Mouse (Mus musculus) monocyte, adult 2 months (primary cell): ENCODE data around the gene Vpreb3.
A peak's percentile ranks its signal among the peaks of the same experiment; 100 is the strongest.

Source experiments
- DNase-seq, 2 experiments: peaks; one replicate each; pipeline ENCODE4 v3.0.0; 2022; ENCODE audit warnings: low spot score in 2 of 2, low read depth in 1 of 2

The Vpreb3 gene

DNA sequence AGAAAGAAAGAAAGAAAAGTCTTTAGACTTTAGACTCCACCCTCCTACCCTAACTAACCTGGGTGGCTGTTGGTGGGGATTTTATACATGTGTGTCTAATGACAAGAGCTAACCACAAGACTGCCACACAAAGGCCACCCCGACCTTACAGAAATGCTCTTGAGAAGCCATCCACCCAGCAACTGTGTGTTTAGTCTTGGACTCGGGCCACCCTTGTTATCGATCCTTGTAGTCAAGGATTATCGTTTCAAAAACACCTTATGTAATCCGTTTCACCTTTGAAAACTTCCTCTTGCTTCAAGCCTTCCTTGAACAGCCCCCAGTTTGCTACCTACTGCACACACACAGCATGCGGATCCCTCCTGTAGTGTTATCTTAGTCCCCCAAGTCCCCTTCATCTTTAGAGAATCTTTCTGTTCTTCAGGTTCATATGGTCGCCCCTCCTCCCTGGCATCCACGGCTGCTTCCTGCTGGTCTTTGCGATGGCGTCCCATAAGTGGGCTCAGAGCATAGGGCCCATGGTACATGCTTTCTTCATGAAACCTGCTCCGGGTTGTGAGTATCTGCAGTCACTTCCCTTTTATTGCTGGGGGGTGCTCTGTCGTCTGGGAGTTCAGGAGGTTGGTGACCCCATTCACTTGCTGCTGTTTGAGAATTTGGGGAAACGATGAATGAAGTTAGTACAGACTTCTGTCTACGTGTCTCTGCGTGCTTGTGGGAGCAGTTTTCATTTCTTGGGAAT is at the start of gene Vpreb3:
Gene Vpreb3 (plus strand): TSS at position 322 of the 742 bp plus-strand sequence.
- DNase-seq: no peak

DNA sequence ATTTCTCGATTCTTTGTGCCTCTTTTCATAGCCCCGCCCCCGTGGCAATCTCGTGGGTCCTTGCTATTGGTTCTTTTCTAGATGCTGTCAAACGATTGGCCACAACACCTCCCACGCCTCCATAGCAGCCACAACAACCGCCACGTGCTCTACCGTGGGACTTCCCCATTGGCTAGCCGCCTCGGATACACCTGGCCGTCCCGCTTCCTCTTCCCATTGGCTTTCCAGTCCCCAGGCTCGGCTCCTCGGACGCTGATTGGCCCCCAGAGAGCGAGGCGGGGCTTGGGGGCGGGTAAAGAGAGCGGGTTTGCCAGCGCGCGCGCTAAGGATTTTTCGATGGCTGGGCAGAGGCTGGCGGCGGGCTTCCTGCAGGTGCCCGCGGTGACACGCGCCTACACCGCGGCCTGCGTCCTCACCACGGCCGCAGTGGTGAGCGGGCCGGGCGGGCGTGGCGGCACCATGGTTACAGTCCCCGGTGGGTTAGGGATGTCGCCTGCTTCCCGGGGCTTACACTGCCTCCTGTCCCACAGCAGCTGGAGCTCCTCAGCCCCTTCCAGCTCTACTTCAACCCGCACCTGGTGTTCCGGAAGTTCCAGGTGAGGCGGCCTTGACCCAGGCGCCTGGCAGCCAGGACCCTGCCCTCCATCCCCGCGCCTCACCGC is 49.6 kb upstream of the Vpreb3 start, which contains the start of gene Derl3:
Gene Derl3 (plus strand): TSS at position 325 of the 662 bp plus-strand sequence.
- peak; percentile 86 to 89 for DNase-seq

DNA sequence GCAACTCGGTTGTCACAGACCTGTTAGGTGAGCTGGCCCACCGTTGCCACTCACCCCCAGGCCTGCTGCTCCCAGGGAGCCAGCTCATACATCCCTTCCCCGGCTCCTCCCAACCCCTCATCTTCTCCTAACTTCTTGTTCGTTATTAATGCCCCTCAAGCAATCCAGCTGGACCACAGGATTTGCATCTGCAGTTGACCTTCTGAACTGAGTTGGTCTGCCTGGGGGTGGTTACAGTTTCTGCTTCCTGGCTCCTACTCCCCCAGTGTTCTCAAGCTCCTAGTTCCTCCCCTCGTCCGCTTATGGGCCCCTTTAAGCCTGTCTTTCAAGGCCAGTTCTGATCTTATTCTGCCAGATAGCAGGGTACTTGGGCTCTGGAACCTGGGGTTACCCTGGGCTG is 48.3 kb upstream of the Vpreb3 start:
- no peak for DNase-seq

DNA sequence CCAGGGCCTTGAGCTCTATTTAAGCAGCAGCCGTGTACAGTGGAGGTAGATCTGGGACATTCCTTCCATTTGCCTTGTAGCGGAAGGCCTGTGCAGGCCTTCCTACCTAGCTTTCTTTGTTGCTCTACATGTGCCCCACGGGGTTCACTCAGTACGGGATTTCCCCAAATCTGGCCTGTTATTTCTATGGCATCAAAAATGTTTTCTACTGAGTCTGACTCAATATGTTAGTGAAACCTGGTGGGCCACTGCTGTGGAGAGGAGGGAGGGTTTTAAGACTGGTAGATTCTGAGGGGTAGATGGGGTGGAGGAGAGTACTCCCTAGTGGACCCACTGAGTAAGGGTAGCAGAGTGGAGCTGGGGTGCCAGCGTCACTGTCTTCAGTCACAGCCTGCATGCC is 47.1 kb upstream of the Vpreb3 start:
- no peak for DNase-seq

DNA sequence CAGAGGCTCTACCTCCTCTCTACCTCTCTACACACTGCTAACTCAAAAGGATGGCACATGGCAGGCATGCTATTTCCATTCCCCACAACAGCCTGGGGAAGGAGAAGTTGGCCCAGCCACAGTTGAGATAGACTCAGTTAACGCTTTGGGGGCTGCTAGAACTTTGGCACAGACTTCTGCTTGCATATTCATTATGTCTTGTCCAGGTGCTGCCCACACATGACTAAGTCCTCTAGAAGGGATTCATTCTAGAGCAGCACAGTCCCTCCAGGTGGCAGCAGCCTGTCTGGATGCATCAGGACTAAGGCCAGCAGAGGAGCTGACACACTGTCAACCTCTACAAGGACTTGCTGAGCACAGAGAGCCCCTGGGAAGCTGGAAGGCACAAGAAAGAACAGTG is 46.6 kb upstream of the Vpreb3 start:
- DNase-seq: no peak

DNA sequence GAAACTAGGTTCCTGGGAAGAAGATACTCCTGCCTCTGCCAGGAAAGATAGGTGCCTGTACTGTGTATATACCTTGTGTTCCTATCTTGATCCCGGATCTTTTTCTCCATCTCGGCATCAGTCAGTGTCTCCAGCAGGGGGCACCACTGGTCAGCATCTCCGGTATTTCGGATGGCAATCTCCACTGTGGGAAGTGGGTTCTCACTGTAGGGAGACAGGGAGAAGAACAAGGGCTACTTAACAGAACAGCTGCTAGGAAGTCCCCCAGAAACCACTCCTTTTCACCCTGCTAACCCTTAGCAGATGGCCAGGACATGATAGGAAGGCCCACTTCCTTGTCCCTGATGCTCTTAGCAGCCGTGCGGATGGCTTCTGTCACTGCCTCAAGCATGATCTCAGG is 45.5 kb upstream of the Vpreb3 start:
- DNase-seq: peak in 1 of 2 experiments; percentile 29

DNA sequence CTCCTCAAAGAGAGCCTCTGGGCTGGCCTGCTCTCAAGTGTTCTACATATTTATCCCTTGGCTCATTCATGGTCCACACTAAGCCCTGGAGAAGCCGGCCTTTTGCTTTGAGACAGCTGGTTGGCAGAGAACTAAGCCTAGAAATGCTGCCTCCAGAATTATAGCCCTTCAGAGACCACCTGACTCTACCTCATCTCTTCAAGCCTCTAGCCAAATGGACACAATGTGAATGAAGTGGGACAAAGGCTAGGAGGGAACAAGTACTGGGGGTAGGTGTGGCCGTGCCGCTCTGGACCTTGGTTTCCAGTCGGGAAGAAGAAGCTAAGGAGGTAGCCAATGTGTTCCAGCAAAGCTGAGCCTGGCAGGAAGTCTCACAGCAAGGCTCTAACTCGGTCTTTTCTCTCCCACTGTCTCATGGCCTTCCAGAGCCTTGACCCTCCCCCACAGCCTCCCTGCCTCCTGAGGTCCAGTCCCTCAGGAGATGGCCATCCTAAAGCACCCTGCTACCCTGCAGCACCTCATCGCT is 44.8 kb upstream of the Vpreb3 start:
- no peak for DNase-seq

DNA sequence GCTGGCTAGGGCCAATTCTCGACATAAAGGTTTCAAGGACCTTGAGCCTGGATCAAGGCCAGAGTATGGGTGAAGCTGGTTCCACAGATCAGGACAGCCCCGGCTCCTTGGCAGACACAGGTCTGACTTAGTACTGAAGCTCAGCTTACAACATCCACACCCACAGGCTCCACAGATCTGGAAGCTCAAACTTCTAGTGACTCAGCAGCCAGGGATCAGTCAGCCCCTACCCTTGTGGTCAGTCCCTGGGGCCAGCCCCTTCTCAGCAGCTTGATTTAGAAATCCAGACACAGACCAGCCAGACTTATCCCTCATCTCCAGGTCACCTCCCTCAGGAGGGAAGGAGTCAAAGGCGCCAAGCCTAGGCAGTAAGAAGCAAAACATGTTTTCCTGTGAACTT is 44.0 kb upstream of the Vpreb3 start:
- no peak for DNase-seq

DNA sequence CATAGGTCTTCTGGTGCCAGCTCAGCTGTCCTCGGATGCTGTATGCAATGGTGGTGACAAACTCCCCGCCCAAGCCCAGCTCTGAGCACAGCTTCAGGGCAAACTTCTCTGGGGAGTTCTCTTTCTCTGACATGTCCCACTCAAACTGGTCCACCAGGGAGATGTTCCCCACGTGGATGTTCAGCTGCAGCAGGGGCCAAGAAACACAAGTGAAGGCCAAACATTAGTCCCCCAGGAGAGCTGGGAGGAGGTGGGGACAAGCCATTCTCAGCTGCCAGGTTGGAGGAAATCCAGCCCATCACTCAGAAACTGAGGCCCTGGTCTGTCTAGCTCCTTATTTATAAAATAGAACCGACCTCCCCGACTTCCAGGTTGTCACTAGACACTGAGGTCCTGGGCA is 38.5 kb upstream of the Vpreb3 start:
- no peak for DNase-seq

DNA sequence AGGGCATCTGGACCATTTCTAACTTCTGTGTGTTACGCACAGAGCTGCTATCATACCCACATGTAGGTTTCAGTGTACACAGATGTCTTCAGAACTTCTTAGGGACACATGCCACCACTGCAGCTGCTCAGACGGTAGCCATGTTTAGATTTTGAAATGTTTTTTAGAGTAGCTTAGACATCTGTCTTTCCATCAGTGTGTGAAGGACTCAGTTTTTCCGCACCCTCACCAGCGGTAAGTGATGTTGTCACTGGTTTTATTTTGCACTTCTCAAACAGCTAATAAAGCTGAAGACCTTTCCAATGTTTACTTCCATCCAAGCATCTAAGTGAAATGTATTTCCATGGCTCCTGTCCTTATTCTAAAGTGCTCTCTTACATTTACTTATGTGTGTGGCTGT is 36.0 kb upstream of the Vpreb3 start:
- DNase-seq: no peak

DNA sequence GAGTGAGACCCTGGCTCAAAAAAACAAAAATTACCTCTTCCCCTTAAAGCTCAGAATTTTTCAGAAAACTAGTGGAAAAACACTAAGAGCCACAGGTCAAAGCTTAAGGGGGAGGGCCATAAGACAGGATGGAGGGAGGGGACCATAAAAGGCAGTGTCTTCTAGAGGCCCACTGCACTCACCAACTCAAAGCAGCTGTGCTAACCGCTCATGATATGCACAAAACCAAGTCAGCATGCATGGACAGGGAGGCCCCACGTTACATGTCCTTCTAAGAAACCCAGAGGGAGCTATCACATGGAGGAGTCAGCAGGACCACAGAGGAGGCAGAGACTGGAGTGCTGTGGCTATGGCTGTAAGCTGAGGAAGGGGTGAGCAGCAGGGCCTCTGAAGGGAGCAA is 32.2 kb upstream of the Vpreb3 start:
- no peak for DNase-seq

DNA sequence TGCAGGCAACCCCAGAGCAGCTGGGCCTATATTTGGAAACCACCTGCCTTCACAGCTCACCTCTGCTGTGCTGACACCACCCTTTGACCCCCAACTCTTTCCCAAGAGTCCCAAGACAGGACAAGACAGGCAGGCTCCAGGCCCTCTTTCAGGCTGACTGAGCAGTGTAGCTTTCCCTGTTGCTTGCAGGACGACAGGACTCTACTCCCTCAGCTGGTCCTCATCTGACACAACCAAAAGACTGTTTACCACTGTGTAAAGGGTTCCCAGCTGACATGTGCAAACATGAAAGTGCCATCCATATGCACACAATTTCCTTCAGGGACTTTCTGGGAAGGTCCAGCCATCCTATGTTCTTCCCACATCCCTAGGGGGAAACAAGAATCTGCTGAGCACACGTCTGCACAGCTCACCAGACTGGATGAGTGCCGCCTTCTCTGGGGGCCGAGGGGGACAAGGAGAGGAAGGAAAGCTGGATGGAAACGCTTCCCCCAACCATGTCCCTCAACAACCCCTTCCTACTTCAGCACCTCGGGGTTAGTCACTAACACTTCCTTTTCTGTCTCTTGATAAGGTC is 29.8 kb upstream of the Vpreb3 start:
- DNase-seq: no peak

DNA sequence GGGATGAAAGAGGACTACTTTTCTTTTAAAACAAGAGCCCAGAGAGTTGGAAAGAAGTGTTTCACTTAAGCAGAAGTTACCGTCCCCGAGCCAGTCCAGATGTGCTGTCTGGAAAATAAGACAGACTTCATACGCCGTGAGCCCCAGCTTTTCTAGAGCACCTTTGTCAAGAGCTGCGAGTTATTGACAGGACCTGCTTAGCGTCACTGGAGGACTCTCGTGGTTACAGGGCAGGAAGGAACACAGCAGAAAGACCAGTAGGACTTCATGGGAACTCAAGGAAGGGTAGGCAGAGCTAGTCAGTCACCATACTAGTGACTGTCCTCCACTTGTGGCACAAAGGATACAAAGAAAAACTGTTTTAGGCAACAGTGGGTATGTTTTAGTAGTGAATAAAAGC is 27.3 kb upstream of the Vpreb3 start:
- DNase-seq: no peak

DNA sequence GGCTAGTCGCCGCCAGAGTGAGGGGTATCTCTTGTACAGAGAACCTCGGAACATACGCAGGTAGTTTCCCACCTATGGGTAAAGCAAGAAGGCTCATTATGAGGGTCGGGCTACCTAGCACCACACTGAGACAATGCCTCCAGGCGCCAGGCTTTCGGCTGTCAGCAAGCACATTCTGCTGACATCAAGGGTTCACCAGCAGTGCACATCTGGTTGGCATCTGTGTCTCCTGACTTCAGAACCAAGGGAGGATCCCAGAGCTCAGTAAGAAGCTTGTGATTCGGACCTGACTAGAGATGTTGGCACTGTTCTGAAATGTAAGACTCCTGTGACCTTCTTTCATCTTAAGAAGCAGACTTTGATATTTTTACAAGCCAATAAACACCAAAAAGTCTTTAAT is 26.0 kb upstream of the Vpreb3 start:
- no peak for DNase-seq

DNA sequence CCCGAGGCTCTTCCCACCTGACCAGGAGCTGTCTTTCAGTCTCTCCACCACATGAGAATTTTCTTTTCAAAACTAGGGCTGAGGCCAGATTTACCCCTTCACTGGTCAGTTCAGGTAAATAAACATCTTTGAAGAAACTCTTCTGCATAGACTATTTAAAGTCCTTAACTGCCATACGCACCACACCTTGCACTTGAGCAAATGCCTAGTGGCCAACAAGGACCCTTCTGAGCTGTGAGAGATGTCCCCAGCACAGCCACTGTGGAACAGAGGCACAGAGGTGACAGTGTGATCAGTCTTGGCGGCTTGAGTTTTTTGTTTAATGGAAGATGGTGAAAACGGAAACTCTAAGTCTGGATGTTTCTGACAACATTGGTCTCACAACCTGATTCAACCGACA is 23.8 kb upstream of the Vpreb3 start:
- no peak for DNase-seq

DNA sequence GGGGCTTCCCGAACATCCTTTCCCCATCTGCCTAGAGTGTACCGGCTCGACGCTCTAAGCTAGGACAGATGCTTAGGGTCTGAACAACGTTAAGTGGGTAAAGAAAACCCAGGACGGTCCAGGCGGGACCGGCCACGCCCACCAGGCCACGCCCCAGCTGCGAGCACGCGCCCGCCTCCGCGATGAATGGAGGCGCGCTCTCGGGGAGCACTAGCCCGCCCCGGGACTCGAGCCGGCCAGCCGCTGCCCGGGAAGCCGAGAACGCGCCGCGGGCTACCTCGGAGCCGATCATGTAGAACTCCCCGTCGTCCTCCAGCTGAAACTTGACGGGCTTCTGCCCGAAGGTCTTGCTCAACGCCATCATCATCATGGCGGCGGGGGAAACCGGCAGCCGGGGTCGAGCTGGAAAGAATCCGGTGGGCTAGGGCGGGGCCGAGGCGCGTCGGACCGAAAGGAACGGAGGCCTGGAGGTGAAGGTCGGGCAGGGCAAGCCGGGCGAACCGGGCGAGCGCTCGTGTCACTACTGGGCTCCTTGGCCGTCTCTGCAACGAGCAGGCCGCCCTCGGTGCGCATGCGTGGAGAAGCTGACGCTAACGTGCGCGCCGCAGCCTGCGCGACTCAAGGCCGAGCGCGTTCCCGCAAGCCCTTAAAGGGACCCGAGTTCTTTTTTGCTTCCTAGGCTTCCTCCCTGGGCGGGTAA is 21.7 kb upstream of the Vpreb3 start, which contains the start of gene Smarcb1:
Gene Smarcb1 (minus strand): TSS at position 592 of the 700 bp plus-strand sequence.
- DNase-seq: peak; percentile 79 to 87

DNA sequence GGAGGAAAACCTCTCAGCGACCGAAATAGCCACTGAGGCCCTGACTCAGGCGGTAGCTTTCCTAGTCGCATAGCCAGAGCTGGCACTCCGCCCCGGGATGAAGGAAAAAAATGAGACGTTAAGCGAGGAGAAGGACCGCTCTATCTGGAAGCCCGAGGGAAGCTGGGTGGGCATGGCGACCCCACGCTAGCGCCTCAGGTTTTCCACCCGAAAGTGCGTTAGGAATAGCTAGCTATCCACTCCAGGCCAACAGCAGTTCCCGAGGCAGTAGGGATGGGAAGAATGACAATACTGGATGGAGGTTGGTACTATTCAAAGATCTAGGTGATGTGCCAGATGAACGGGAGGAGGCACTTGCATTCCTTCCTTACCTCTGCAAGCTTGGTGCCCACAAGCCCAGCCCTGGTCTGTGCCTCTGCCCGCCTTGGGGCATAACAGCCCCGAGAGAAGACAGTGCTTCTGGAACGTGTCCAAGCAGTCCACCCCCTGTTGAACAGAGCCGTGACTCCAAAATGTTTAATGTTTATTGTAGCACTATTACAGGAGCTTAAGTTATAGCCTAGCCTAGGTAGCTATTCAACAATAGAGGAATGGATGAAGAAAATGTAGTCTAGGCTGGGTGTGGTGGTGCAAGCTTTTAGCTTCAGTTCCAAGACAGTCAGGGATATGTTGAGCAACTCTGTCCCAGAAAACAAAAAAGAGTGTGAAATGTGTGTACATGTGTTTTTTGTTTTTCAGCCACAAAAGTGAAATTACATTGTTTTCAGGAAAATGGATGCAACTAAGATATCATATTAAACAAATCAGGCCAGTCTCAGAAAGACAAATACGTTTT is 20.9 kb upstream of the Vpreb3 start:
- DNase-seq: no peak

DNA sequence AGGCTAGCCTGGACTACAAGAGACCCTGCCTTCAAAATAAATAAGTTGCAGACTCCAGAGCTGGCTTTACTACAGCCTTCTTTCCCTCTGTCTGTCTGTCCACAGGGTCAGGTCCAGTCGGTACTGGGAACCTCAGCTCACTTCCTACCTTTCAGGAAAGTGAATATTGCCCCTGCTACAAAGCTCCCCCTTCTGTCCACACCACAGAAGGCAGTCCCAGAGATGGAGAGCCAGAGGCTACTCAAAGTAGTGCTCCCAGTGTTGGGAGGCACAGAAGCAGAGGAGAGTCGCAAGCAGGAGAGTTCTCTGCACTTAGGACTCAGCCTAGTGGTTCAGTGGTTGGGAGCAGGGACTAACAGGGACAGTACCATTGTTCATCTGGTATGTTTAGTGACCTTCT is 18.5 kb upstream of the Vpreb3 start:
- no peak for DNase-seq

DNA sequence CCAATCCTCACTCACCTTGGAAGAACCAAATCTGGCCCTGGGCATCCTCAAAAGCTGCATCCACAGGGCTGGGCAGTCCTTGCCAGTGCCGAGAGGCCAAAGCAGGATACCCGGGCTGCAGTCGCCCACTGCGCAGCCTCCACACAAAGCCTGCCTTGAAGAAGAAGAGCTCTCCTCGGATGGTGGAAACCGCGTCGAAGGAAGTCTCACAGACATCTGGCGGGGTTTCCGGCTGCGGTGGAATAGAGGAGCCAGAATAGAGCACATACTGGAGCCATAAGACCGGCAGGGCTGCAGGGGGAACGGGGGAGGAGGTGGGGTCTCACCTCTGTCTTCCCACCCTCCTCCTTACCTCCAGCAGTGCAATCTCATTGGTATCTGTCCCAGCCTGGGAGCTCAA is 16.5 kb upstream of the Vpreb3 start:
- no peak for DNase-seq

DNA sequence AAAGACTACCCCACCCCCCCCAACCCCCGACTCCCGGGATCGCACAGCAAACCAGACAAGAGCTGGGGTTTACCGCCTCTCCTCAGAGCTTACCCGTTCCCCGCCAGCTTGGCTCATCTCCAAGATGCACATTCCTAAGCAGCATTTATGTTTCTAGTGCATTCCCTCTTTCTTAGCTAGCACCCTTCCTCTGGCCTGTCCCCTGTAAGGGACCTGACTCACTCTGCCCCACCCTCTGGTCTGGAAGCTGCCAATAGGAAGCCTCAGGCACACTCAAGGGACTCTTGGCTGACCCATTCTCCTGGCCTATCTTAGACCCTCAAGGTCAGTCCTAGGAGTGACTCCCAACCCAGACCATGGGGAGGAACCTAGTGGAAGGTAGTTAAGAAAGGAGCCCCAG is 12.6 kb upstream of the Vpreb3 start:
- no peak for DNase-seq

DNA sequence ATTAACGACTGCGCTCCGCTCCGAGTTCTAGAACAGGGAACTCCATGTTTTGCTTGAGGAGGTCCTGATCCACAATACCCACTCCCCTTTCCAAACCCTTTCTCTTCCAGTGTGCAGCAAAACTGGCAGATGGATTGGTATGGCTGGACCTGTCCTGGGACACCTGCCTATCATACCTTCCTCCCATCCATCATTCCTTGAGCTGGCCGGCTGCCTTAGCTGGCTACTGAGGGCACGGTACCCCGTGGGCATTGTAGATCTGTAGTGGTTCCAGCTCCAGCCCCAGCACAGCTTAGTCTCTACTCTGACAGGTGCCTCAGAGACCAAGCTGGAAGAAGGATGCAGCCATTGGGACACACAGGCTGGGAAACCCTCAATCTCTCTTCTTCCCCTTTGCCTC is 11.5 kb upstream of the Vpreb3 start:
- DNase-seq: no peak
